Mouse (Mus musculus): ENCODE data around the gene Cc2d2a.
A peak's percentile ranks its signal among the peaks of the same experiment; 100 is the strongest.

Gene Cc2d2a

GRCm38 (mm10) chr5:43661997-43662961 lies at the start of gene Cc2d2a:
Cc2d2a (plus strand) TSS chr5:43662346.
- DNase-seq, result peak; percentile 31

- peak; percentile 62 for DNase-seq
Observed at GRCm38 (mm10) chr5:43621575-43622299, 40.4 kb upstream of the Cc2d2a start.

- DNase-seq, result no peak
Observed at GRCm38 (mm10) chr5:43625407-43625806, 36.7 kb upstream of the Cc2d2a start.

- no peak for DNase-seq
Observed at GRCm38 (mm10) chr5:43634071-43634601, 28.0 kb upstream of the Cc2d2a start.

- DNase-seq, result no peak
Observed at GRCm38 (mm10) chr5:43634602-43635081, 27.5 kb upstream of the Cc2d2a start.

GRCm38 (mm10) chr5:43645020-43645419 lies 17.1 kb upstream of the Cc2d2a start:
- no peak for DNase-seq

GRCm38 (mm10) chr5:43647098-43647774 lies 14.9 kb upstream of the Cc2d2a start:
- DNase-seq, result no peak

- DNase-seq, result no peak
Observed at GRCm38 (mm10) chr5:43661498-43661897, 648 bp upstream of the Cc2d2a start.

GRCm38 (mm10) chr5:43663531-43663930 lies 1.4 kb downstream of the Cc2d2a start:
- DNase-seq, result no peak

GRCm38 (mm10) chr5:43665144-43665543 lies 3.0 kb downstream of the Cc2d2a start:
- DNase-seq, result no peak

GRCm38 (mm10) chr5:43669118-43669645 lies 7.0 kb downstream of the Cc2d2a start:
- no peak for DNase-seq

- DNase-seq, result peak; percentile 77
Observed at GRCm38 (mm10) chr5:43672177-43672911, 10.2 kb downstream of the Cc2d2a start.

GRCm38 (mm10) chr5:43673083-43673482 lies 10.9 kb downstream of the Cc2d2a start:
- DNase-seq, result no peak

- DNase-seq, result no peak
Observed at GRCm38 (mm10) chr5:43685466-43685865, 23.3 kb downstream of the Cc2d2a start.

GRCm38 (mm10) chr5:43692489-43692888 lies 30.3 kb downstream of the Cc2d2a start:
- no peak for DNase-seq

- DNase-seq, result no peak
Observed at GRCm38 (mm10) chr5:43697133-43697532, 35.0 kb downstream of the Cc2d2a start.

- no peak for DNase-seq
Observed at GRCm38 (mm10) chr5:43699240-43699639, 37.1 kb downstream of the Cc2d2a start.

- DNase-seq, result no peak
Observed at GRCm38 (mm10) chr5:43721538-43722451, 59.6 kb downstream of the Cc2d2a start.

GRCm38 (mm10) chr5:43722452-43722783 lies 60.3 kb downstream of the Cc2d2a start:
- DNase-seq, result no peak

- DNase-seq, result no peak
Observed at GRCm38 (mm10) chr5:43723830-43724229, 61.7 kb downstream of the Cc2d2a start.
